Mouse (Mus musculus) forebrain, embryonic 10.5 days (tissue): ENCODE measurements around the gene Rmdn3. TPM values are rescaled to one million over a fixed set of nuclear protein-coding genes. Genes with fewer than 3 reads are reported as not detected.

Experiments
- DNase-seq: peaks from one replicate; pipeline ENCODE4 v3.0.0-alpha.2; 2017; ENCODE audit warnings: low spot score; ENCODE audit errors: extremely low spot score
- H3K27ac ChIP-seq: fragments of 300-500 bp; sonication (generic); 2 replicates; pipeline ENCODE4 v1.5.1; 2016; ENCODE audit warnings: mild to moderate bottlenecking
- H3K27me3 ChIP-seq: fragments of 300-500 bp; sonication (generic); 2 replicates; pipeline ENCODE4 v1.6.1; 2016; ENCODE audit warnings: mild to moderate bottlenecking; ENCODE audit not compliant: poor library complexity, severe bottlenecking
- H3K36me3 ChIP-seq: fragments of 300-500 bp; sonication (generic); replicated peaks from 2 replicates; pipeline ENCODE4 v1.6.1; 2016; ENCODE audit warnings: mild to moderate bottlenecking, moderate library complexity
- H3K4me1 ChIP-seq: fragments of 300-500 bp; sonication (generic); 2 replicates; pipeline ENCODE4 v1.6.1; 2016
- H3K4me3 ChIP-seq: fragments of 300-500 bp; sonication (generic); 2 replicates; pipeline ENCODE4 v1.5.1; 2016; ENCODE audit warnings: mild to moderate bottlenecking, moderate library complexity
- H3K9me3 ChIP-seq: fragments of 300-500 bp; sonication (generic); 2 replicates; pipeline ENCODE4 v1.6.1; 2016; ENCODE audit warnings: mild to moderate bottlenecking, moderate library complexity
- WGBS: fragments of 180-500 bp; shearing (Covaris S2); methylation state at CpG from one replicate; pipeline ENCODE4 v1.1.7; 2016; 5-methylcytosine and 5-hydroxymethylcytosine counted together
- polyA plus RNA-seq: library from polyadenylated mRNA; unstranded; fragments of >200 nt; fragmentation: Nextera tagmentation; extraction: Ambion mirVana; gene quantifications from 2 replicates; pipeline ENCODE4 v1.2.1, GENCODE M21; 2016

The Rmdn3 gene
- 50.9 and 54.0 TPM in 2 replicates for polyA plus RNA-seq

DNA sequence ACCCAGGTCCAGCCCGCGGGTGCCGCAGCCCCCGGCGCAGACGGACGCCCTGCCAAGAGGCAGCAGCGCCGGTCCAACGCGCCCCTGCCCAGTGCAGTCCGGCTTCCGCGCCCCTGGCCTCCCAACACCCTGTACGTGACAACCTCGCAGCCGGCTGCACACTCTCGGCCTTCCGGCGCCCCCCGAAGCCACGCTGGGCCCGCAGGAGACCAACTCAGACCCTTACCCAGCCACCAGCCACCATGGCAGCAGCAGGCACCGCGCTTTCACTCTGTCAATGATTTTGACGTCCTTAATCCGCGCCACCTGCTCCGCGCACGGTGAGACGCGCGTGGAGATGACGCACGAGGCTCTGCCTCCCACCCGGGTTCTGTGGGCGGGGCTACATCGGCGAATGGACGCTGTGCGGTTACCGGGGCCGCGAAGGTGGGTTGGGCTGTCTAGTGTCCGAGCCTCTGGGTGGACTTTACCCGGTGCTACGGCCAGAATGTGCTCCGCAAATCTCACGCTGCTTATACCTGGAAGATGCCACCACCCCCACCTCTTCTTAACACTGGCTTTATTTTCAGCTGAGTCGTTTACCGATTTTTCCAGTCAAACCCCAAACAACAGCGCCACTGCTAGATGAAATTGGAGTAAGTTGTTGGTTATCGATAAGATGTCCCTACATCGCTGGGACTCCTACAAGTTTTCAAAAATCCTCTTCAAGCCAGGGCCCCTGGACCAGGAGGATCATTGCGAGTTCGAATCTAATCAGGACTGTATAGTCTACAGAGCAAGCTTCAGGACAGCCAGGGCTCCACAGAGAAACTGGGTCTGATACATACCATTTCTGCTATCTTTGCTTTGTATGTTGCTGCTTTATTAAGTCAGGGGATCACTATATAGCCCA, at the start of gene Rmdn3:
Gene Rmdn3 (minus strand): TSS at position 354 of the 892 bp plus-strand sequence.
- under 1% methylated on average over 56 of the region's 57 CpGs for WGBS
- Histone ChIP-seq H3K4me3 (peak within 1 kb of the TSS; percentile 91), H3K27ac (peak within 1 kb of the TSS; percentile 90), H3K4me1 (peaks cover 31% of the 10 kb centered on the region), H3K27me3 (no peaks in the 10 kb centered on the region), H3K9me3 (no peaks in the 10 kb centered on the region), H3K36me3 (peaks cover 27% of the 10 kb centered on the region)
- peak; percentile 91 for DNase-seq

DNA sequence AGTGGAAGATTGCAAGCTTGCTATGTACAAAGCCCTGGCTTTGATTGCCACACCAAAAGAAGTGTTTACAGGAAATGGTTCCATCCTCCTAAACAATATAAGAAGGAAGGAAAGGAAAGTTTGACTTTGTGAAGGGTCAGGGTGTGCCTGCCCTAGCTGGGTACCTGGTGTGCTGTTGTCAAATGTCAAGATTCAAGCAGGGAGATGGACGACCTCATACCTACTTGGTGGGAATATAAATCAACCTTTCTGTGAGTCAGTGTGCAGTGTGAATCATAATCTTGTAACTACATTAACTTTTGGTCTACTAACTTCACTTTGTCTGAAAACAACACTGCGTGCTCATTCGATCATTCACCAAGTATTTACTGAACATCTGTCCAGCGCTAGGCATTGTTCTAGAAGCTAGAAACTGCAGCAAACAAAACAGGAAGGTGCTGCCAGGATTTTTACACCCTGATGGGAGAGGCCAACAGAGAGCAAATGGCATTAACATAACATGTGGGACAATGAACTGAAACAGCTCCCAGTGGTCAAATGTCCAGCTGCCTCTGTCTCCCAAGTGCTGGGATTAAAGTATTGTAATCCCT, 47.1 kb upstream of the Rmdn3 start:
- Histone ChIP-seq H3K27ac (no peak overlapping the region), H3K4me1 (peaks cover 30% of the 10 kb centered on the region), H3K27me3 (no peaks in the 10 kb centered on the region), H3K4me3 (no peak overlapping the region), H3K9me3 (no peaks in the 10 kb centered on the region), H3K36me3 (no peaks in the 10 kb centered on the region)
- DNase-seq = no peak
- WGBS = 84% methylated on average over 4 of the region's 4 CpGs

DNA sequence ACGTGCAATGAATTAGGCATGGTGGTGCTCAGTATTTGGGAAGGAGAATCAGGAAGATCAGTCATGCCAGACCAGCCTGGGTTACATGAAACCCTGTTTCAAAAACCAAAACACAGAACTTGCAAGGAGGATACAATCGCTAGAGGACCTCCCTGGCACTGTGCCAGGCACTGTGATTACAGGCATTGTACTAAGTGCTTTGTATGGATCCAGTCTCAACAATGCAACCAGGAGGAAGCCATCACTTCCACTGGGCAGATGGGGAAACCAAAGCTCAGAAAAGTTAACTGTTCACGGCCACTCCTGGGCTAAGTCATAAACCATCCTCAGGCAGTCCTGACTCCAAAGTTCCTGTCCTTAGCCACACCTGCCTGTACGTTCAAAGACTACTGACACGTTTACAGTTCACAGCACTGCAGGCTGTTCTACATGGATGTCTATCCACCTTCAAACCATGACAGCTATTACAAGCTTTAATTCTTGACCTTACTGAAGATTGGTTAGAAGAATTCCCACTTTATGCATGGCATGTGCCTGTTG, 46.1 kb upstream of the Rmdn3 start:
- WGBS = 90% methylated on average over 5 of the region's 5 CpGs
- Histone ChIP-seq H3K9me3 (no peaks in the 10 kb centered on the region), H3K27me3 (no peaks in the 10 kb centered on the region), H3K36me3 (no peaks in the 10 kb centered on the region), H3K27ac (no peak overlapping the region), H3K4me3 (no peak overlapping the region), H3K4me1 (peaks cover 34% of the 10 kb centered on the region)
- no peak for DNase-seq

DNA sequence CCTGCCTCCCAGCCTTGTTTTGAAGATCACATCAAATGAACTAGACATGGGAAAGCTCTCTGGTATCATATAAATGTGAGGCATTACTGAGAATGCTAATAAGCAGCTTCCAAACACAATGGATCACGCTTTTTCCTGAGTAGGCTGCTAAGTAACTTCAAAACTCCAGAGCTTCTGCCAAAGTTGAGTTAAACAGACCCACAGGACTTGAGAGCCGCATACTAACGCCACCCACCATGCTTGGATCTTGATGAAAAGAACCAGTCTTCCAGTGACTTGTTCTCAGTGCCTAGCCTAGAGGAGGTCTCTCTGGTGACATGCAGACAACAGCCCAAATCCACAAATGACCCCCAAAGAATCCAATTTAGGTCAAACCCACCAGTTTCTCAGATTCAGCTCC, 42.1 kb upstream of the Rmdn3 start:
- Histone ChIP-seq H3K36me3 (no peaks in the 10 kb centered on the region), H3K27me3 (no peaks in the 10 kb centered on the region), H3K4me3 (no peak overlapping the region), H3K9me3 (no peaks in the 10 kb centered on the region), H3K27ac (no peak overlapping the region), H3K4me1 (peaks cover 33% of the 10 kb centered on the region)
- 59% methylated on average over 3 of the region's 3 CpGs for WGBS
- DNase-seq = no peak

DNA sequence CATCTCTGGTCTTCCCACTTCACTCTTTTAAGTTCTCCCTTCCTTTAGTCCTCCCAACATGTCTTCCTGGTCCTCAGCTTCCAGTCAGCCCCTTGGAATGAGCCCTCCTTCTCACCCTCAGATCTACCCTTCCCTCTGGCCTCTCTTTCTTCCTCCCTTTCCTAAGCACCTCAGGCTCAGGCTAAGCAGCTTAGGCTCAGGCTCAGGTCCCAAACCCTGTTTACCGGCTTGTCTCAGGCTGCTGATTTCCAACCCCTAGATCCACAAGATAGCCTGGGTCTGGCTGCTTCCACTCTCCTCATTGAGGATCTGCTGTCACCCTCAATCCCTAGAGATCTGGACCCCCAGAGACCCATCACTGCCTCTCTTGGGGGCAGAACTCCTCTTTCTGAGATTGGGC, 41.2 kb upstream of the Rmdn3 start:
- Histone ChIP-seq H3K27me3 (no peaks in the 10 kb centered on the region), H3K9me3 (no peaks in the 10 kb centered on the region), H3K4me3 (no peak overlapping the region), H3K27ac (no peak overlapping the region), H3K4me1 (peaks cover 26% of the 10 kb centered on the region), H3K36me3 (no peaks in the 10 kb centered on the region)
- no peak for DNase-seq
- 3% methylated on average over 1 of the region's 1 CpGs for WGBS

DNA sequence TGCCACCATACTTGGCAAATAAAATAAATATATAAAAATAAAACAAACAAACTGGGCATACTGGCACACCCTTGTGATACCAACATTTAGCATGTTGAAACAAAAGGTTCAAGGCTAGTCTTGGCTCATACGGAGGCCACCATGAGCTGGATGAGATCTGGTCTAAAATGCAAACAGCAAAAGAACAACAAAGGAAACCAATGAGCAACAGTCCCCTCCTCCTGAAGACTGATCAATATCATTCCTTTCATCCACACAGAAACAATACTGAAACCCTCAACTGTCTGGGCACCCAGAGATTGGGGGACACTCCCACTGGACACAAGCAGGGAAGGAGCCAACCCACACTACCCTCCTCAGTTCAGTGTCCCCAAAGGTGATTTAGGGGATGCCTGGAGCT, 40.7 kb upstream of the Rmdn3 start:
- no peaks in the 10 kb centered on the region for H3K27me3 ChIP-seq
- peaks cover 22% of the 10 kb centered on the region for H3K4me1 ChIP-seq
- H3K9me3 ChIP-seq = no peaks in the 10 kb centered on the region
- DNase-seq = no peak
- H3K27ac ChIP-seq = no peak overlapping the region
- H3K36me3 ChIP-seq = no peaks in the 10 kb centered on the region
- no peak overlapping the region for H3K4me3 ChIP-seq
- 83% methylated on average over 1 of the region's 1 CpGs for WGBS

DNA sequence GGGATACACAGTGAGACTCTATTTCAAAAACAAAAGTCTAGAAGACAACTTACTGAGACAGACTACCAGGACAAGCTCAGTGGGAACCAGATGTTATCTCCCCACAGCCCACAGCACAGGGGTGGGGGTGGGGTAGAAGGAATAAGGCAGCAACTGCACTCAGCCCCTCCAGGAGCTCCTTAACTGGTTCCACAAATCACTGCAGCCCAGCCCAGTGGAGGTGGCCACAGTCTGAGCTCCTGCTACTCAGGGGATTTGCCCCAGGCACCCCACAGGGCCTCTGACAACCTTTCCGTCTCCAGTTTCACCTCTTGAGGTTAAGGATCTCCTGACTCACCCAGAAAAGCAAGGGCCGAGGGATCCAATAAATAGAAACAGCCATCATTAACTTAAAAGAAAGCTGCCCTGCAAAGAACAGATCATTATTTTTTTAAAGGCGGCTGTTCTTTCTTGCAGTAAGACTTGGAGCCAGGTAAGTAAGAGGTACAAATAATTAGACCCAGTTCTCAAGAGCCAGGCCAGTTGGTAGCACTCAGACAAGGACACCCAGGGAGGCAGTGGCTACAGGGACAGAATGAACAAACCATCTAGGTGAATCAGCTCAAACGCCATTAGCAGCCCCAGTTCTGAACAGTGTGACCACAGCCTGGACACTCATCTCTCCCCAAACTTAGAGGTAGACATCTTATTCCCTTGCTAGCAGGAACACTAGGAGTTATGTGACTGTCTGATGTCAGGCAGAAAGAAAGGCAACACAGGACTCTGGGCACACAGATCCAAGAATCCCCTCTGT, 39.7 kb upstream of the Rmdn3 start:
- Histone ChIP-seq H3K27ac (no peak overlapping the region), H3K36me3 (no peaks in the 10 kb centered on the region)
- no peak for DNase-seq

DNA sequence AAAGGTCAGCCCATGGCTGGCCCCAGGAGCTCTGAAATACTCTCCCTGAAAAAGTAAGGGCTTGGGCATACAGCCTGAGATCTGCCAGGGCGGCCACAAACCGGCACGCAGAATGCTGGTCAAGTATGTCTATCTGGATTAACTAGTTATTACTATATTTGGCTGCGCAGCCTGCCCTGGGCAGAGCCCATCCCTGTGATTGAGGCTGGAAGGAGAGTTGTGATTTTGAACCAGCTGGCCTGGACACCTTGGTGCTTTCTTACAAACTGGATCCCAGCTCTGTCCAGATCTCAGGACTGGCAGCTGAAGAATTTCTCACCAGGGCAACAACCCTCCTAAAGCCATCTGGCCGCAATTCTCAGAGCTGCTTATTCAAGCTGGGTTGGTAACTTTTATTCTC, 37.3 kb upstream of the Rmdn3 start:
- H3K36me3 ChIP-seq = no peaks in the 10 kb centered on the region
- no peak overlapping the region for H3K27ac ChIP-seq
- H3K4me1 ChIP-seq = peaks cover 25% of the 10 kb centered on the region
- no peaks in the 10 kb centered on the region for H3K27me3 ChIP-seq
- no peak for DNase-seq
- no peak overlapping the region for H3K4me3 ChIP-seq
- H3K9me3 ChIP-seq = no peaks in the 10 kb centered on the region
- 89% methylated on average over 5 of the region's 5 CpGs for WGBS

More for the DNA sequence above, 39.7 kb upstream of the Rmdn3 start:
- WGBS = 21% methylated on average over 4 of the region's 4 CpGs
- H3K27me3 ChIP-seq = no peaks in the 10 kb centered on the region
- H3K4me3 ChIP-seq = no peak overlapping the region
- no peaks in the 10 kb centered on the region for H3K9me3 ChIP-seq
- H3K4me1 ChIP-seq = peaks cover 22% of the 10 kb centered on the region

DNA sequence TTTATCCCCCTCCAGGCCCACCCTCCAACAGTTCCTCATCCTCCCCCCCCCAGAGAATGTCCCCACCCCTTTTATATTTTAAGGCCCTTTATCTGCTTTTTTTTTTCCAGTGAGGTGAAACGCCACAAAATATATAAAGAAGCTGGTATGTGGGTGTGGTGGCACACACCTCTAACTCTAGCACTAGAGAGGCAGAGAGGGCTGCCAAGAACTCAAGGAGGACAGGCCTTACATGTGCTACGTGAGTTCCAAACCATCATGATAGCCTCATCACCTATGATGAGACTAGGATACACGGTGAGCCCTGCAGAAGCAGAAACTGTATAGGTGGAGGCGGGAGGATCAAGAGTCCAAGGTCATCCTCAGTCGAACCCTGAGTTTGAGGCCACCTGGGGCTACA, 34.1 kb upstream of the Rmdn3 start:
- no peak overlapping the region for H3K27ac ChIP-seq
- no peak for DNase-seq

DNA sequence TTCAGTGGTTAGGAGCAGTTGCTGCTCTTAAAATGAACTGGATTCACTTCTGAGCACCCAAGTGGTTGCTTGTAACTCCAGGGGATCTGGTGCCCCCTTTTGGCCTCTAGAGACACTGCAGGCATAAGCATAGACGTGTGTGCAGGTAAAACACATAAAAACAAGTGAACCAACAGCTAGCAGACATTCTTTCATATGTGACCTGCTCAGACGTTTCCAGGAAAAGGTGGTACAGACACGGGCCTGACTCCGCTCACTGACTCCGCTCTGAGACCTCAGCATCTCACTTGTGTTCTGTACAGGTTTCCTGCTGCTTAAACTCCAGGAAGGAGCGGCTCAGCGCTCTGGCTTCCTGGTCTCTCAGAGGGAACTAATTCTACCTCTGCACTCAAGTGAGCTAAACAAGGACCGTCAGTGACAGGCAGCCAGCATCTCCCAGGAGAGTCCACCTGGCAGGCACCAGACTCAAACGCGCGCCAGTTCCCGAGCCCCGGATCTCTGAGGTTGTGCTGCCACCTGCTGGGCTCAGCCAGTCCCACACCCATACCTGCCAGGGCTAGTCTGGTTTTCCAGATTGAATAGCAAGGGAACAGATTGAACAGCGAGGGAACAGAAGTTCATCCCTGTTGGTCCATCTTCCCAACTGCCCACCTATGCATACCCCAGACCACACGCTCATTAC, 32.3 kb upstream of the Rmdn3 start:
- no peaks in the 10 kb centered on the region for H3K9me3 ChIP-seq
- WGBS = 5% methylated on average over 15 of the region's 15 CpGs
- DNase-seq = peak; percentile 86
- H3K36me3 ChIP-seq = peaks cover 15% of the 10 kb centered on the region
- peaks cover 7% of the 10 kb centered on the region for H3K4me1 ChIP-seq
- no peaks in the 10 kb centered on the region for H3K27me3 ChIP-seq
- H3K4me3 ChIP-seq = peak overlapping the region; percentile 39
- H3K27ac ChIP-seq = no peak overlapping the region

More for the DNA sequence above, 34.1 kb upstream of the Rmdn3 start:
- Histone ChIP-seq H3K27me3 (no peaks in the 10 kb centered on the region), H3K9me3 (no peaks in the 10 kb centered on the region), H3K36me3 (no peaks in the 10 kb centered on the region), H3K4me1 (peaks cover 9% of the 10 kb centered on the region), H3K4me3 (no peak overlapping the region)
- WGBS = 88% methylated on average over 5 of the region's 5 CpGs

DNA sequence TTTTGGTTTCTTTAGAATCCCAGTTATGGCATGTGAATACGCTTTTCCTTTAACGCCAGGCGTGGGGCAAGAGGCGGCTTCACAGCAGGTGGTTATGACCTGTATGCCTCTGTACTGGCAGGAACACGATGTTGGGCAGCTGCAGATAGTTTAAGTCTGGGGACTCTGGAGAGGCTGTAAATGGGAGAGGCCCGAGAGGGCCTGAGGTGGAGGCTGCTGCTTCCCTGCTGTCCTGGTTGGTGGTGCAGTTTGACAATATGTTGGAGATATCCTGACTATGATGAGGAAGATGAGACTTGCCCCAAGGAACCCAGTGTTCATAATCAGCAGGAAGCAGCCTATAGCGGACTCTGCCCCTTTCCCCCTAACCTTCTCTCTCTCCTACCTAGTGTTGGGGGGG, 26.1 kb upstream of the Rmdn3 start:
- 85% methylated on average over 7 of the region's 7 CpGs for WGBS
- H3K27me3 ChIP-seq = no peaks in the 10 kb centered on the region
- H3K27ac ChIP-seq = no peak overlapping the region
- H3K9me3 ChIP-seq = no peaks in the 10 kb centered on the region
- no peak overlapping the region for H3K4me3 ChIP-seq
- H3K4me1 ChIP-seq = no peaks in the 10 kb centered on the region
- H3K36me3 ChIP-seq = peaks cover 64% of the 10 kb centered on the region
- DNase-seq = no peak

DNA sequence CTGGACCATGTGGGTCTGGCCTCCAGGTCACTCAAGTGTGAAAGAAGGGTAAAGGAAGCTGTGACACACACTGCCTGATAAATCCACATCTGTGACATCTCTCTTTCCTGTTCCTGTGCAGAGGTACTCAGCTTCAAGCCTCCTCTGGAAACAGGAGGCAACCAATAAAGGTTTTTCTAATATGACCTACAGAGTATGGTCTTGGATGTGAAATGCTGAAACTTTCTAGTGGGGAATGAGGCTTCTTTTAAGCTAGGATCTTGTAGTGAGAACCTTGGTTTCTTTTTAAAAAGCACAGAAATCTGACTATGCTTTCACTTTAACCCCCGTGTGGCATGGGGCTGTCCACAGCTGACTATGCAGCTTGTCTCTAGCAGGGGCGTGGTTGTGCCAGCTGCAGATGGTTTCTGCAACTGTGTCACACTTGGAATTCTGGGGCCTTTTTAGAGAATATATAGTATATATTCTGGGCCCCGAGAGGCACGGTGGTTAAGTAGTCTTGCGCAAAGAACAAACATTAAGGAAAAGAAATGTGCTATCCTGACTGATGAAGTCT, 20.6 kb upstream of the Rmdn3 start:
- Histone ChIP-seq H3K36me3 (peaks cover 48% of the 10 kb centered on the region), H3K9me3 (no peaks in the 10 kb centered on the region), H3K4me3 (no peak overlapping the region), H3K27me3 (no peaks in the 10 kb centered on the region), H3K4me1 (peaks cover 28% of the 10 kb centered on the region), H3K27ac (no peak overlapping the region)
- WGBS = 89% methylated on average over 5 of the region's 5 CpGs
- DNase-seq = no peak
